Mouse (Mus musculus): ENCODE results near the gene Bet1l. TPM values are rescaled to one million over a fixed set of nuclear protein-coding genes. Genes with fewer than 3 reads are reported as not detected.

The Bet1l gene
- total and polyA plus RNA-seq, 2 experiments from 2014 or later, result 14.8 to 29.6 TPM

DNA sequence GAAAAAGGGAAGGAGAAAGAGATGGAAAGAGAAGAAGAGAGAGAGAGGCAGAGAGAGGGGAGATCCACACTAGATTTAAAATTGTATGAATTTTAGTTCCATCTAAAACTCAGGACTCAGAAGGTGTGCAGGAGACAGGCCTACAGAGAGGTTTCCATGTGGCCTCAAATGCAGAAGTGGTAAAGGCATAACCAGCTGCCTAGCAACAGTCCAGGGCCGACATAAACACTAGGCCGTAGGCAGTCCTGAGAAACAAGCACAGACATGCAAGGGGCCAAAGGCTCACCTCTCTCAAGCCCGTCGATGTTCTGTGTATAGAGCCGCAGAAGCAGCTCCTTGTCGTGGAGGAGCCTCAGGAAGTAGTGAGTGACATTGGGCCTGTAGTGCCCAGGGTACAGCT lies 20.0 kb upstream of the Bet1l start:
- ATAC-seq (ENCODE audit: insufficient read depth, low read depth) (no peak), DNase-seq (ENCODE audit: low spot score) (no peak)
- 79% methylated on average over 6 of the region's 6 CpGs for WGBS

DNA sequence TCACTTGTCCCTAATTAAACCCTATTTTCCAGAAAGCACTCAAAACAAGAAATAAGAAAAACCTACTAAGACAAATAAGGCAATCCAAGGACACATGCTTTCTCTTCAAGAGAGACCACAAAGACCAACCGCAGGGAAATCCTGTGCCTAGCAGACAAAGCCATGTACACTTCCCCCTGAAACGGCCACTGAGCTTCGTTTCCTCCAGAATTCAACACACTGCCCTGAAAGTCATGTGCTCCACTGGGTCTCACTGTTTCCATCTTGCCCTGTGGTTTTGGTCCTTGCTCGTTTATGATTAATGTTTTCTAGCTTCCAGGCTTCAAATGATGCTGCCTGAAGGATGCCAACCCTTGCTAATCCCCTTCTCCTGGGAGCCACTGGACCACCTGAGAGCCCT lies 16.8 kb upstream of the Bet1l start:
- Histone ChIP-seq H3K4me1 (ENCODE audit: control insufficient read depth, insufficient read depth) (peaks cover under 1% of the 10 kb centered on the region; the same call in 1 of the 2 replicates), H3K27me3 (ENCODE audit: control insufficient read depth, insufficient read depth, low read length) (no peaks in the 10 kb centered on the region), H3K4me2 (ENCODE audit: low read depth, low read length) (no peak overlapping the region), H3K27ac (ENCODE audit: low read depth) (no peak overlapping the region), H3K36me3 (replicated peaks; ENCODE audit: control insufficient read depth, insufficient read depth, low read length) (peaks cover 70% of the 10 kb centered on the region), H3K9me3 (replicated peaks; ENCODE audit: control insufficient read depth, low read length) (no peaks in the 10 kb centered on the region), H3K4me3 (ENCODE audit: low read depth, low read length) (no peak overlapping the region), H3K9ac (replicated peaks; ENCODE audit: low read depth, low read length) (no peak overlapping the region)
- WGBS, result 87% methylated on average over 4 of the region's 4 CpGs
- DNase-seq (ENCODE audit: low spot score), result no peak
- TF ChIP-seq EP300 (IDR thresholded peaks at IDR 0.05; ENCODE audit: low read depth) (no peak), CTCF (IDR thresholded peaks at IDR 0.05; ENCODE audit: low read depth) (no peak)
- ATAC-seq (ENCODE audit: insufficient read depth, low read depth), result no peak

More for the DNA sequence above, 20.0 kb upstream of the Bet1l start:
- Histone ChIP-seq H3K27ac (ENCODE audit: low read depth) (no peak overlapping the region), H3K36me3 (replicated peaks; ENCODE audit: control insufficient read depth, insufficient read depth, low read length) (peaks cover 52% of the 10 kb centered on the region), H3K9me3 (replicated peaks; ENCODE audit: control insufficient read depth, low read length) (no peaks in the 10 kb centered on the region), H3K4me1 (ENCODE audit: control insufficient read depth, insufficient read depth) (peaks cover 13% of the 10 kb centered on the region), H3K4me3 (ENCODE audit: low read depth, low read length) (no peak overlapping the region), H3K27me3 (ENCODE audit: control insufficient read depth, insufficient read depth, low read length) (no peaks in the 10 kb centered on the region), H3K4me2 (ENCODE audit: low read depth, low read length) (no peak overlapping the region), H3K9ac (replicated peaks; ENCODE audit: low read depth, low read length) (no peak overlapping the region)
- TF ChIP-seq CTCF (IDR thresholded peaks at IDR 0.05; ENCODE audit: low read depth) (no peak), EP300 (IDR thresholded peaks at IDR 0.05; ENCODE audit: low read depth) (no peak)

DNA sequence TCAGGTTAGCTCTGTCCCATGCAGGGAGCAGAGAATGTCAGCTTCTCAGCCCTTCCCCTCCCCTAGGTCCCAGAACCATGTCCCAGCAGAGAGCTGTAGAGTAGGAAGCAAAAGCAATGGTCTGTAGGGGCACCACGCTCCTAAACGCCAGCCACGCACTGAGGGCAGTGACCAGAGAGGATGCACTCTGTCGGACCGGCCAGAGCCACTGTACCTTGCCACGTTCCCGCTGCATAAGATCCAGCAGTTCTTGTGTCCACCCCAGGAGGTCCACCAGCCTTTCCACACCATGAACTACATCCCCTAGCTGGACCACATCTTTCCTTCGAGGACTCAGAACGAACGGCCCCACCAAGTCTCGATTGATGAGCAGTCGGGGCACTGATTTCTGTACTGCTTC lies 7.4 kb upstream of the Bet1l start:
- DNase-seq (ENCODE audit: low spot score) (no peak), ATAC-seq (ENCODE audit: insufficient read depth, low read depth) (no peak)
- H3K4me1 ChIP-seq (ENCODE audit: control insufficient read depth, insufficient read depth), result no peaks in the 10 kb centered on the region
- H3K36me3 ChIP-seq (replicated peaks; ENCODE audit: control insufficient read depth, insufficient read depth, low read length), result peaks cover 89% of the 10 kb centered on the region
- H3K9ac ChIP-seq (replicated peaks; ENCODE audit: low read depth, low read length), result no peak overlapping the region
- no peaks in the 10 kb centered on the region for H3K27me3 ChIP-seq (ENCODE audit: control insufficient read depth, insufficient read depth, low read length)
- TF ChIP-seq EP300 (IDR thresholded peaks at IDR 0.05; ENCODE audit: low read depth) (no peak), CTCF (IDR thresholded peaks at IDR 0.05; ENCODE audit: low read depth) (no peak)
- no peak overlapping the region for H3K4me3 ChIP-seq (ENCODE audit: low read depth, low read length)
- WGBS, result 84% methylated on average over 12 of the region's 12 CpGs
- no peak overlapping the region for H3K27ac ChIP-seq (ENCODE audit: low read depth)
- H3K9me3 ChIP-seq (replicated peaks; ENCODE audit: control insufficient read depth, low read length), result no peaks in the 10 kb centered on the region
- no peak overlapping the region for H3K4me2 ChIP-seq (ENCODE audit: low read depth, low read length)

DNA sequence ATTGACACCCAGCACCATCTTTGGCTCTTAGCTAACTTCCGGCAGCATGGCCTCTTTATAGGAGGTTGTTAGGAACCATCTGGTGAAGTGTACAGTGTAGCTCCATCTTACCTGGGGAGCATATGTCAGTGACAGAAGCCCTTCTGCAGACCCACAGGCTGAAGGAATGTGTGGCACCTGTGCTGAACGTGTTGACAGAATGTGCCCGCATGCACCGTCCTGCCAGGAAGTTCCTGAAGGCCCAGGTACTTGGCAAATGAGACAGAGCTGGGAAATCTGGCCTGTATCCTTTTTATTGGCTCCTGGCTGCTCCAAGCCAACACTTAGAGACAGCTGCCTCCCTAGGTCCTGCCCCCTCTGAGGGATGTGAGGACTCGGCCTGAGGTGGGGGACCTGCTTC lies 3.4 kb upstream of the Bet1l start:
- ATAC-seq (ENCODE audit: insufficient read depth, low read depth) (no peak), DNase-seq (ENCODE audit: low spot score) (no peak)
- WGBS, result 78% methylated on average over 5 of the region's 5 CpGs
- no peak for TF ChIP-seq CTCF (IDR thresholded peaks at IDR 0.05; ENCODE audit: low read depth)
- TF ChIP-seq EP300 (IDR thresholded peaks at IDR 0.05; ENCODE audit: low read depth), result no peak
- H3K36me3 ChIP-seq (replicated peaks; ENCODE audit: control insufficient read depth, insufficient read depth, low read length), result peaks cover 69% of the 10 kb centered on the region
- no peak overlapping the region for H3K9ac ChIP-seq (replicated peaks; ENCODE audit: low read depth, low read length)
- no peaks in the 10 kb centered on the region for H3K9me3 ChIP-seq (replicated peaks; ENCODE audit: control insufficient read depth, low read length)
- H3K4me2 ChIP-seq (ENCODE audit: low read depth, low read length), result no peak overlapping the region
- no peak overlapping the region for H3K27ac ChIP-seq (ENCODE audit: low read depth)
- H3K4me3 ChIP-seq (ENCODE audit: low read depth, low read length), result no peak overlapping the region
- H3K4me1 ChIP-seq (ENCODE audit: control insufficient read depth, insufficient read depth), result peaks cover 13% of the 10 kb centered on the region
- H3K27me3 ChIP-seq (ENCODE audit: control insufficient read depth, insufficient read depth, low read length), result no peaks in the 10 kb centered on the region

GRCm38 (mm10) chr7:140859997-140860396 lies 2.6 kb upstream of the Bet1l start:
- no peak for ATAC-seq (ENCODE audit: insufficient read depth, low read depth)
- Histone ChIP-seq H3K9me3 (replicated peaks; ENCODE audit: control insufficient read depth, low read length) (no peaks in the 10 kb centered on the region), H3K9ac (replicated peaks; ENCODE audit: low read depth, low read length) (no peak overlapping the region), H3K4me1 (ENCODE audit: control insufficient read depth, insufficient read depth) (peaks cover 20% of the 10 kb centered on the region), H3K4me3 (ENCODE audit: low read depth, low read length) (no peak overlapping the region), H3K27me3 (ENCODE audit: control insufficient read depth, insufficient read depth, low read length) (no peaks in the 10 kb centered on the region), H3K4me2 (ENCODE audit: low read depth, low read length) (no peak overlapping the region), H3K27ac (ENCODE audit: low read depth) (no peak overlapping the region), H3K36me3 (replicated peaks; ENCODE audit: control insufficient read depth, insufficient read depth, low read length) (peaks cover 62% of the 10 kb centered on the region)
- 73% methylated on average over 6 of the region's 6 CpGs for WGBS
- TF ChIP-seq CTCF (IDR thresholded peaks at IDR 0.05; ENCODE audit: low read depth), result no peak
- TF ChIP-seq EP300 (IDR thresholded peaks at IDR 0.05; ENCODE audit: low read depth), result no peak
- DNase-seq (ENCODE audit: low spot score), result no peak

- ATAC-seq (ENCODE audit: insufficient read depth, low read depth) (no peak), DNase-seq (ENCODE audit: low spot score) (no peak)
- Histone ChIP-seq H3K4me2 (ENCODE audit: low read depth, low read length) (peak overlapping the region; percentile 80), H3K36me3 (replicated peaks; ENCODE audit: control insufficient read depth, insufficient read depth, low read length) (peaks cover 62% of the 10 kb centered on the region), H3K9ac (replicated peaks; ENCODE audit: low read depth, low read length) (no peak overlapping the region), H3K4me1 (ENCODE audit: control insufficient read depth, insufficient read depth) (peaks cover 20% of the 10 kb centered on the region), H3K9me3 (replicated peaks; ENCODE audit: control insufficient read depth, low read length) (no peaks in the 10 kb centered on the region), H3K27ac (ENCODE audit: low read depth) (no peak overlapping the region), H3K4me3 (ENCODE audit: low read depth, low read length) (peak overlapping the region; percentile 91; the same call in 1 of the 2 replicates), H3K27me3 (ENCODE audit: control insufficient read depth, insufficient read depth, low read length) (no peaks in the 10 kb centered on the region)
- 90% methylated on average over 8 of the region's 8 CpGs for WGBS
- TF ChIP-seq EP300 (IDR thresholded peaks at IDR 0.05; ENCODE audit: low read depth) (no peak), CTCF (IDR thresholded peaks at IDR 0.05; ENCODE audit: low read depth) (no peak)
These were observed 1.4 kb upstream of the Bet1l start for GRCm38 (mm10) chr7:140858746-140859145.

Data from heart, postnatal 0 days (tissue).